Mouse (Mus musculus) limb, embryonic 14.5 days (tissue): ENCODE results near the gene Rem2. TPM values are rescaled to one million over a fixed set of nuclear protein-coding genes. Genes with fewer than 3 reads are reported as not detected.

Source experiments
- ATAC-seq: fragments of 200-750 bp; cut with Nextera tagmentation; 2 replicates; pipeline ENCODE4 v1.8.0; 2017; ENCODE audit warnings: low read depth, moderate number of reproducible peaks, moderate TSS enrichment; ENCODE audit not compliant: low FRiP score
- DNase-seq: peaks from one replicate; pipeline ENCODE4 v3.0.0-alpha.2; 2015; ENCODE audit warnings: low spot score
- H3K27ac ChIP-seq: fragments of 300-500 bp; sonication (generic); replicated peaks from 2 replicates; pipeline ENCODE4 v1.5.1; 2014; ENCODE audit warnings: low read depth, mild to moderate bottlenecking, low read length, moderate library complexity, mixed read lengths
- H3K27me3 ChIP-seq: fragments of 300-500 bp; sonication (generic); 2 replicates; pipeline ENCODE4 v1.6.1; 2014; ENCODE audit warnings: low read length, mixed read lengths; ENCODE audit not compliant: control insufficient read depth, insufficient read depth
- H3K36me3 ChIP-seq: fragments of 300-500 bp; sonication (generic); 2 replicates; pipeline ENCODE4 v1.6.1; 2014; ENCODE audit warnings: mild to moderate bottlenecking, low read length, moderate library complexity, mixed read lengths; ENCODE audit not compliant: control insufficient read depth, insufficient read depth
- H3K4me1 ChIP-seq: fragments of 300-500 bp; sonication (generic); 2 replicates; pipeline ENCODE4 v1.6.1; 2014; ENCODE audit warnings: antibody characterized with exemption, low read length, mixed read lengths; ENCODE audit not compliant: control insufficient read depth, insufficient read depth
- H3K4me2 ChIP-seq: fragments of 300-500 bp; sonication (generic); replicated peaks from 2 replicates; pipeline ENCODE4 v1.6.1; 2014; ENCODE audit warnings: low read depth, mild to moderate bottlenecking, low read length, moderate library complexity; ENCODE audit not compliant: severe bottlenecking
- H3K4me3 ChIP-seq: fragments of 300-500 bp; sonication (generic); replicated peaks from 2 replicates; pipeline ENCODE4 v1.5.1; 2014; ENCODE audit warnings: low read length
- H3K9ac ChIP-seq: fragments of 300-500 bp; sonication (generic); 2 replicates; pipeline ENCODE4 v1.6.1; 2014; ENCODE audit warnings: mild to moderate bottlenecking, low read depth, low read length, moderate library complexity; ENCODE audit not compliant: severe bottlenecking
- H3K9me3 ChIP-seq: fragments of 300-500 bp; sonication (generic); 2 replicates; pipeline ENCODE4 v1.6.1; 2016; ENCODE audit warnings: low read length; ENCODE audit not compliant: control insufficient read depth
- POLR2A ChIP-seq: fragments of 200-500 bp; IDR thresholded peaks from 2 replicates; pipeline ENCODE4 v1.8.0; 2012; ENCODE audit warnings: inconsistent platforms, mild to moderate bottlenecking, moderate library complexity, borderline replicate concordance; ENCODE audit not compliant: insufficient read depth, insufficient read length; ENCODE audit errors: extremely low read depth
- WGBS: fragments of 180-500 bp; shearing (Covaris S2); extraction: QIAGEN DNeasy Blood & Tissue Kit; methylation state at CpG from one replicate; pipeline ENCODE4 v1.1.7; 2014; 5-methylcytosine and 5-hydroxymethylcytosine counted together
- polyA plus RNA-seq, 2 experiments: library from polyadenylated mRNA; depleted of rRNA in 1 of 2; stranded (reverse) in 1 of 2; unstranded in 1 of 2; fragments of >200 nt; fragmentation: Nextera tagmentation in 1 of 2; extraction: Ambion mirVana in 1 of 2; gene quantifications; 2 replicates each; pipeline versions ENCODE4 v1.2.1 to v1.2.3; 2012 to 2014

Rem2 gene
- polyA plus RNA-seq, 2 experiments, result 1.4 to 1.7 TPM

DNA sequence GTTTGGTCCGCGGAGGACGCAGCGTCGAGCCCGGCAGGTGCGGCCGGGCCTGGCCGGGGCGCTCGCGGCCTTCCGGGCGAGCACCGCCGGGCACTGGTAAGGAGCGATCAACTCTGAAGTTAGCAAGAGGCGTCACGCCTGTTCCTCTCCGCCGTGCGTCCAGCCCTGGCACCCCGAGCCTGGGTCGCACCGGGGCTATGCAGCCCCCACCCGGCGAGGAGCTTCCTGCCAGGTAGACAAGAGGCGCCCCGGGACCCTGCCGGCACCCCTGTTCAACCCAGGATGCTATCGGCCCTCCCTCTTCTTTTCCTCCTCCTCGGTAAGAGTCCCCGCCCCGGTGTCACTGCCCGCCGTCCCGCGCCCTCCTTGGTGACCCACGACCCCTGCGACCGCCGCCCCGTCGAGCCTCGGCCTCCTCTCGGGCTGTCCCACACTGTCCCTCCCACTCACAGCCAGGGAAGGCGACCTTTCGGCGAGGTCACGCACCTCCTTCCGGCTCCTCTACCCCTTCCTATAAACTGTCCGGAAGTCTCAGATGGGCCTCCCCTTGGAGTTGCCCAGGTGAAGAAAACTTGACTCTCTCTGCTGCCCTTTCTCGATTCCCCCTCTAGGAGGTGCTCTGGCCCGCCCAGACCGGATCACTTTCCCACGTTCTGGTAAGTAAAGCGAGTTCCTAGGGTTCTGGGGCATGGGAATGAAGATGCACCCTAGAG lies 11.5 kb upstream of the Rem2 start:
- Histone ChIP-seq H3K4me3 (peak overlapping the region; percentile 74), H3K9me3 (no peaks in the 10 kb centered on the region), H3K27ac (peak overlapping the region; percentile 53), H3K27me3 (no peaks in the 10 kb centered on the region), H3K9ac (peak overlapping the region; percentile 66), H3K4me2 (peak overlapping the region; percentile 69), H3K36me3 (peaks cover 31% of the 10 kb centered on the region), H3K4me1 (peaks cover 3% of the 10 kb centered on the region; the same call in 1 of the 2 replicates)
- TF ChIP-seq POLR2A, result no peak
- ATAC-seq, result peak; percentile 79
- peak; percentile 65 for DNase-seq
- WGBS, result under 1% methylated on average over 37 of the region's 57 CpGs

DNA sequence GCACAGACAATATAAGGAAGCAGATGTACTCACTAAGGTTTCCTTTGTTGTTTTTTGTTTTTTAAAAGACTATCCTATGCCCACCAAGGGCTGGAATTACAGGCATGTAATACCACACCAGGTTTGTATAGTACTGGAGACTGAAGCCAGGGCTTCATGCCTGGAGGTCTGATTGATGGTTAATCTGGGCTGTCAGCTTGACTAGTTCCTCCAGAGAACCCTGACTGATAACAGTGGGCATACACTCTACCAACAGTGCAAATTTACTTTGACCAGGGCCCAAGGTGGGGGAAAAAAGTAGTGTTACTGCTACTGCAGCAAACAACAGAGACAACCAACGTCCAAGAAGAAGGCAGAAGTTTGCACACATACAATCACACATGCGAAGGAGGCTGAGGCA lies 4.4 kb upstream of the Rem2 start:
- 89% methylated on average over 2 of the region's 2 CpGs for WGBS
- no peak overlapping the region for H3K9ac ChIP-seq
- H3K36me3 ChIP-seq, result peaks cover 42% of the 10 kb centered on the region
- no peak for DNase-seq
- 0 out of 2 replicates have a peak, but pooled peaks cover 3% of the 10 kb centered on the region for H3K9me3 ChIP-seq
- H3K27me3 ChIP-seq, result no peaks in the 10 kb centered on the region; the same call in 1 of the 2 replicates
- TF ChIP-seq POLR2A, result no peak
- no peak overlapping the region for H3K4me2 ChIP-seq
- H3K27ac ChIP-seq, result no peak overlapping the region
- H3K4me1 ChIP-seq, result peaks cover 4% of the 10 kb centered on the region
- ATAC-seq, result no peak
- H3K4me3 ChIP-seq, result no peak overlapping the region

DNA sequence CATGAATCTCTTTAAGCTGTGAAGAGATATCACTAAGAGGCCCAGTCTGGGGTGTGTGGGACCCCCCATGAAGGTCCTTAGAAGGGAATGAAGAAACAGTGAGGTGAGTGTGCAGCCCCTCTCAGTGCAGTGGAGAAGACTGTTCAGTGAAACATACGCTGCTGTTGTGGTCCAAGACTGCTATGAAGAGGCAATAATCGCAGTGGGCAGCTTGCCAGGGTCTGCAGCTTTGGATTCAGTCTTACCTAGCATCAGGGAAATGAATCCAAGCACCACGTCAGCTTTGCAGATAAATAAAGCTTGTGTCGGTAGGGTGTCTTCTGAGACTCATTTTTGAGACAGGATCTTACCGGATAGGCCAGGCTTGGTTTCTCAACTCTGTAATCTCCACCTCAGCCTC lies 3.2 kb upstream of the Rem2 start:
- Histone ChIP-seq H3K4me1 (peaks cover 9% of the 10 kb centered on the region), H3K4me2 (no peak overlapping the region), H3K4me3 (no peak overlapping the region), H3K9me3 (0 out of 2 replicates have a peak, but pooled peaks cover 3% of the 10 kb centered on the region), H3K36me3 (peaks cover 30% of the 10 kb centered on the region), H3K27ac (no peak overlapping the region), H3K9ac (no peak overlapping the region), H3K27me3 (no peaks in the 10 kb centered on the region; the same call in 1 of the 2 replicates)
- no peak for TF ChIP-seq POLR2A
- DNase-seq (peak; percentile 71), ATAC-seq (peak; percentile 66)
- WGBS, result 49% methylated on average over 5 of the region's 5 CpGs

DNA sequence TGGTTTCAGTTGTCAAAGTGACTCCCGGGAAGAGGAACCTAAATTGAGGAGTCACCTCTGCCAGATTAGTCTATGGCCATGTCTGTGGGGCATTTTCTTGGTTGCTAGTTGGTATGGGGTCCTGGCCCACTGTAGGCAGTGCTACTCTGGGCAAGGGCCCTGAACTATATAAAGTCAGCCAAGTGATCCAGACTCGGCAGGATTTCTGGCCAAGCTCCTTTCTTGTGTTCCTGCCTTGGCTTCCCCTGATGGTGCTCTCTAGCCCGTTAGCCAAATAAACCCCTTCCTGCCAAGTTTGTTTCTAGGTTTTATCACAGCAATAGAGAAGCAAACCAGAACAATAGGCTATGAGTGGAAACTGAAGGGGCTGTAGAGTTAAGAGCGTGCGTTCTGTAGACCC lies 1.2 kb upstream of the Rem2 start:
- H3K9me3 ChIP-seq, result 0 out of 2 replicates have a peak, but pooled peaks cover 3% of the 10 kb centered on the region
- 84% methylated on average over 5 of the region's 5 CpGs for WGBS
- no peak overlapping the region for H3K4me3 ChIP-seq
- peaks cover 9% of the 10 kb centered on the region for H3K36me3 ChIP-seq
- H3K4me2 ChIP-seq, result no peak overlapping the region
- peaks cover 14% of the 10 kb centered on the region for H3K27me3 ChIP-seq
- DNase-seq (no peak), ATAC-seq (no peak)
- H3K27ac ChIP-seq, result no peak overlapping the region
- H3K9ac ChIP-seq, result no peak overlapping the region
- no peak for TF ChIP-seq POLR2A
- H3K4me1 ChIP-seq, result peaks cover 15% of the 10 kb centered on the region

DNA sequence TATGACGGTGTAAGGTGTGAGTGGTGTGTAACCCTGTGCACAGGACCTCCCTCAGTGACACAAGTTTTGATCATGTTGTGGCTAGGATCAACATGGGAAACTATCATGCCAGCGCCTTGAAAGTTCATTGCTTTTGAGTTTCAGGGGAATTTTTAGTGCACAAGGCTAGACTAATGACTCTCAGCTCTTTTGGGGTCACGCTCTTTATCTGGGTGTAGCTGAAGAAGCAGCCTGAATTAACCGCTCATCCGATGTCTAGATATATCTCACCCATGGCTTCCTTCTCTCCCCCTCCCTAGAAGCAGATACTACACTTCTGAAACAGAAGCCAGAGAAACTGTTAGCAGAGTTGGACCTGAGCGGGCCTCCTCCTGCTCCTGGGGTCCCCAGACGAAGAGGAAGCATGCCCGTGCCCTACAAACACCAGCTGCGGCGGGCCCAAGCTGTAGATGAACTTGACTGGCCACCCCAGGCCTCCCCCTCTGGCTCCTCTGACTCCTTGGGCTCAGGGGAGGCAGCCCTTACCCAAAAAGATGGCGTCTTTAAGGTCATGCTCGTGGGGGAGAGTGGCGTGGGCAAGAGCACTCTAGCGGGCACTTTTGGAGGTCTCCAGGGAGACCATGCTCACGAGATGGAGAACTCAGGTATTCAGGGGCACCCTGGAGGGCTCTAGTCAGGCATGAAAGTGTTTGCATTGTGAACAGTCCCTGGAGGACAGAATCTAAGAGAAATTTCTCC lies 1.4 kb downstream of the Rem2 start:
- no peak for ATAC-seq
- Histone ChIP-seq H3K9ac (no peak overlapping the region), H3K4me3 (no peak overlapping the region), H3K9me3 (no peaks in the 10 kb centered on the region), H3K4me2 (no peak overlapping the region; the same call in 1 of the 2 replicates), H3K27me3 (peaks cover 16% of the 10 kb centered on the region), H3K4me1 (peaks cover 15% of the 10 kb centered on the region), H3K27ac (no peak overlapping the region), H3K36me3 (no peaks in the 10 kb centered on the region)
- whole genome bisulfite sequencing, result 79% methylated on average over 15 of the region's 15 CpGs
- TF ChIP-seq POLR2A, result no peak
- no peak for DNase-seq
